Comparison of ENCODE assay signal across 17 mouse cellular contexts in the genomic region with DNA sequence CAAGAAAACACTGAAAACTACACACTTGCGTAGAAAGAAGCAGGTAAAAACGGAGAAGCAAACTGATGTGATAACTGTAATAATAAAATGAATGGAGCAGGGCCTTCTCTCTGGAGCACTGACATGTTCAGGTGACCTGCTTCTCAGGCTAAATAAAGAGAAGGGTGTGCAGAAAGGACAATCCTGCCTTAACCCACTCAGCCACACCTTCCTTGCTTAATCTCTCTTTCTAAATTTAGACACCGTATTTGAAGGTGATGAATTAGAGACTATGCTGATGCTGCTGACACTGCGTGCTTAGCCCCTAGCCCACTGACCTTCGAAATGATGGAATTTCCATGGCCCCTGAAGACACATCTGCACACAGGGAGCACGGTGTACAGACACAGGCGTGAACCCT.
"Had no signal": no experiment of that assay in that cellular context is flagged by ENCODE, and none has a peak within 500 bp of the region (broad histone marks: within the 10 kb centered on the region; RNA-seq: fewer than 3 reads in every experiment).

No protein-coding gene starts in this region.

- DNase-seq: kidney, postnatal 10 days; kidney, postnatal 36 days; layer of hippocampus, postnatal 36 days; lung, adult 18-20 months; lung, postnatal 10 days; lung, postnatal 36 days; thymus, adult 18-20 months; thymus, postnatal 36 days had no signal

- H3K36me3 ChIP-seq: kidney, embryonic 15.5 days; lung, embryonic 15.5 days; midbrain, embryonic 12.5 days; midbrain, embryonic 15.5 days; neural tube, embryonic 12.5 days; neural tube, embryonic 15.5 days had no signal

- H3K27me3 ChIP-seq: kidney, embryonic 15.5 days; lung, embryonic 15.5 days; megakaryocyte, embryonic 14.5 days; midbrain, embryonic 12.5 days; midbrain, embryonic 15.5 days; neural tube, embryonic 12.5 days; neural tube, embryonic 15.5 days had no signal

- ATAC-seq: midbrain, embryonic 15.5 days had no signal

- H3K27ac ChIP-seq: kidney, embryonic 15.5 days; left cerebral cortex, adult 2 months; liver, embryonic 14.5 days; lung, embryonic 15.5 days; midbrain, embryonic 12.5 days; midbrain, embryonic 15.5 days; neural tube, embryonic 12.5 days; neural tube, embryonic 15.5 days had no signal

- H3K4me1 ChIP-seq: lung, embryonic 15.5 days; midbrain, embryonic 12.5 days; neural tube, embryonic 12.5 days; neural tube, embryonic 15.5 days had no signal

- H3K9me3 ChIP-seq: kidney, embryonic 15.5 days; lung, embryonic 15.5 days; megakaryocyte, embryonic 14.5 days; midbrain, embryonic 12.5 days; midbrain, embryonic 15.5 days; neural tube, embryonic 12.5 days; neural tube, embryonic 15.5 days had no signal

- H3K4me2 ChIP-seq: kidney, embryonic 15.5 days; lung, embryonic 15.5 days; midbrain, embryonic 12.5 days; midbrain, embryonic 15.5 days; neural tube, embryonic 12.5 days; neural tube, embryonic 15.5 days had no signal

- H3K4me3 ChIP-seq: kidney, embryonic 15.5 days; left cerebral cortex, adult 2 months; lung, embryonic 15.5 days; megakaryocyte, embryonic 14.5 days; midbrain, embryonic 12.5 days; midbrain, embryonic 15.5 days; neural tube, embryonic 12.5 days; neural tube, embryonic 15.5 days had no signal

- H3K9ac ChIP-seq: kidney, embryonic 15.5 days; liver, embryonic 14.5 days; lung, embryonic 15.5 days; midbrain, embryonic 12.5 days; midbrain, embryonic 15.5 days; neural tube, embryonic 12.5 days; neural tube, embryonic 15.5 days had no signal
